Mouse (Mus musculus) embryonic facial prominence, embryonic 11.5 days (tissue): ENCODE data around the gene Celsr3. TPM values are rescaled to one million over a fixed set of nuclear protein-coding genes. Genes with fewer than 3 reads are reported as not detected.

Source experiments
- ATAC-seq: fragments of 200-750 bp; cut with Nextera tagmentation; replicated peaks from 2 replicates; pipeline ENCODE4 v1.8.0; 2017; ENCODE audit warnings: low read depth; ENCODE audit not compliant: insufficient number of reproducible peaks, low FRiP score, low TSS enrichment
- DNase-seq: peaks from one replicate; pipeline ENCODE4 v3.0.0-alpha.2; 2015; ENCODE audit warnings: low spot score
- H3K27ac ChIP-seq: fragments of 300-500 bp; sonication (generic); replicated peaks from 2 replicates; pipeline ENCODE4 v1.5.1; 2014; ENCODE audit warnings: mild to moderate bottlenecking, low read depth, low read length, control low read depth
- H3K27me3 ChIP-seq: fragments of 300-500 bp; sonication (generic); 2 replicates; pipeline ENCODE4 v1.6.1; 2014; ENCODE audit warnings: mild to moderate bottlenecking, low read length, moderate library complexity, mixed read lengths; ENCODE audit not compliant: control insufficient read depth, insufficient read depth
- H3K36me3 ChIP-seq: fragments of 300-500 bp; sonication (generic); replicated peaks from 2 replicates; pipeline ENCODE4 v1.6.1; 2014; ENCODE audit warnings: low read depth, mild to moderate bottlenecking, low read length, moderate library complexity, mixed read lengths; ENCODE audit not compliant: control insufficient read depth, insufficient read depth
- H3K4me1 ChIP-seq: fragments of 300-500 bp; sonication (generic); 2 replicates; pipeline ENCODE4 v1.6.1; 2014; ENCODE audit warnings: low read length, mixed read lengths; ENCODE audit not compliant: control insufficient read depth, insufficient read depth
- H3K4me2 ChIP-seq: fragments of 300-500 bp; sonication (generic); 2 replicates; pipeline ENCODE4 v1.6.1; 2014; ENCODE audit warnings: low read depth, mild to moderate bottlenecking, control low read depth, low read length, moderate library complexity
- H3K4me3 ChIP-seq: fragments of 300-500 bp; sonication (generic); 2 replicates; pipeline ENCODE4 v1.5.1; 2014; ENCODE audit warnings: low read depth, low read length, control low read depth
- H3K9ac ChIP-seq: fragments of 300-500 bp; sonication (generic); replicated peaks from 2 replicates; pipeline ENCODE4 v1.6.1; 2014; ENCODE audit warnings: mild to moderate bottlenecking, control low read depth, low read length
- H3K9me3 ChIP-seq: fragments of 300-500 bp; sonication (generic); replicated peaks from 2 replicates; pipeline ENCODE4 v1.6.1; 2016; ENCODE audit warnings: mild to moderate bottlenecking, low read length, inconsistent platforms, mixed read lengths; ENCODE audit not compliant: control insufficient read depth
- WGBS: fragments of 180-500 bp; shearing (Covaris S2); extraction: QIAGEN DNeasy Blood & Tissue Kit; methylation state at CpG from one replicate; pipeline ENCODE4 v1.1.7; 2014; 5-methylcytosine and 5-hydroxymethylcytosine counted together
- polyA plus RNA-seq: library from polyadenylated mRNA; unstranded; fragments of >200 nt; fragmentation: Nextera tagmentation; extraction: Ambion mirVana; gene quantifications from 2 replicates; pipeline ENCODE4 v1.2.1, GENCODE M21; 2014

The Celsr3 gene
- polyA plus RNA-seq = 1.0 and 1.2 TPM in 2 replicates

DNA sequence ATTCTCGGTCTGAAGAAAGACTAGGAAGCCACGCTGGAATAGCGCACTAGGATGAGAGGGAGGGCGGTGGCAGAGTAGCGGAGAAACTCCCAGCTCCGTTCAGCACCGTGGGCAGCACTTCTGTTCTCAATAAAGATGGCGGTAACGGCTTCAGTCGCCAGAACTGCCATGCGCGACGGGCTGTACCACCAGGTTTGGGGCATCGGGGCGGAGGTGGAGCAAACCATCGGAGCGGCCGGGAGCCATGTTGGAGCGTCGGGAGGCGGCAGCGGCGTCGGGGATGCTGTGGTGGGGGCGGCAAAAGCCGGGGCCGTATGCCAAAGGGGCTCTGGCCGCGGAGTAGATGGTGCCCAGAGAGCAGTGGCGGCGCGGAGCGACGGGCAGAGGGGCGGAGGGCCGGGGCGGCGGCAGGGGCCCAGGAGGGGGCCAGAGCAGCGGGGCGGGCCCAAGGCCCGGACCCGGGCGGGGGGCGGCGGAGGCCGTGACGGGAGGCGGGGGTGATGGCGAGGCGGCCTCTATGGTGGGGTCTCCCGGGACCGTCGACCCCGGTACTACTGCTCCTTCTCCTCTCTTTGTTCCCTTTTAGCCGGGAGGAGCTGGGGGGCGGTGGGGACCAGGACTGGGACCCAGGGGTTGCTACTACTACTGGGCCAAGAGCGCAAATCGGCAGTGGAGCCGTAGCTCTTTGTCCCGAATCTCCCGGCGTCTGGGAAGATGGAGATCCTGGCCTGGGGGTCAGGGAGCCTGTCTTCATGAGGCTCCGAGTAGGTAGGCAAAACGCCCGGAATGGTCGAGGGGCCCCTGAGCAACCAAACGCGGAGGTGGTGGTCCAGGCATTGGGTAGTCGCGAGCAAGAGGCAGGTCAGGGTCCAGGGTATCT is at the start of gene Celsr3:
Celsr3 (plus strand) TSS at position 501 of the 880 bp plus-strand sequence.
- H3K4me2 ChIP-seq = peak within 1 kb of the TSS; percentile 79
- H3K27ac ChIP-seq = no peak within 1 kb of the TSS
- H3K4me1 ChIP-seq = no peaks in the 10 kb centered on the region; the same call in 1 of the 2 replicates
- WGBS = 2% methylated on average over 52 of the region's 70 CpGs
- ATAC-seq (peak; percentile 42), DNase-seq (peak; percentile 90)
- peaks cover 52% of the 10 kb centered on the region for H3K27me3 ChIP-seq
- H3K9ac ChIP-seq = no peak within 1 kb of the TSS
- H3K4me3 ChIP-seq = peak within 1 kb of the TSS; percentile 41
- H3K9me3 ChIP-seq = no peaks in the 10 kb centered on the region
- no peaks in the 10 kb centered on the region for H3K36me3 ChIP-seq

DNA sequence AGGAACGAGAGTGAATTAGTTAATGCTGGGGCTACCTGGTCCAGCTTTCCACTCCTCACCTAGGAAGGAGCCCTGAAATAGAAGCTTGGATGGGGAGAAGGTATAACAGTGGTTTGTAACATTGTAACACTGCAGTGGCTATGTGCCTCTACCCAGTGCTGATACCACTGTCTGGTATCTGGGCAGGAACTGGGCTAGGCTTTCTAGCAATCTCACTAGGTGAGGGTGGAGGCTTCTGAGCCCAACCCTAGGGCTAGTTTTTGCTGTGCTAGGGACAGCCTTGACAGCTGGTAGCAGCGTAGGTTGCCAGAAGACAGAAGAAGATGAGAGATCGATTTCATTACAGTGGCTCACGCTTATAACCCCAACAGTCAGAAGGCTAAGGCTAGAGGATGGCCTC is 49.5 kb upstream of the Celsr3 start:
- ATAC-seq (no peak), DNase-seq (no peak)
- H3K9ac ChIP-seq = no peak overlapping the region
- no peaks in the 10 kb centered on the region for H3K9me3 ChIP-seq
- H3K4me1 ChIP-seq = no peaks in the 10 kb centered on the region
- H3K4me2 ChIP-seq = no peak overlapping the region
- no peaks in the 10 kb centered on the region for H3K27me3 ChIP-seq
- no peak overlapping the region for H3K27ac ChIP-seq
- WGBS = 89% methylated on average over 4 of the region's 4 CpGs
- H3K36me3 ChIP-seq = no peaks in the 10 kb centered on the region
- H3K4me3 ChIP-seq = no peak overlapping the region

DNA sequence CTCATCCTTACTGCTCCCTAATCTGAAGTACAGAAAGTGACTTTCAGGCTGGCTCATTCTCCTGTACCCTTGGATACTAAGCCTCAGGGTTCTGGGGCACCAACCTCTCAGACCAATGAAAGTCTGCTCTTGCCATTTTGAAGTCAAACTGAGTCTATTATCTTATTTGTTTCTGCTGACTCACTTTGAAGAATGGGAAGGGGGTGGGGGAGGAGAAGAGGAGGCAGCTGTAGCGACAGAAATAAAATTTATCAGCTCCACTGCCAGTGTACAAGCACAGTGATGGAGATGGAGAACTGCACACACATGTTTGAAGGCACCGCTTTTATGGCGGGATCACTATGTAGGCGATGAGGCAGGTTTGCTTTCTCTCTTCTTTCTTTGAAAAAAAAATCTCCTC is 48.8 kb upstream of the Celsr3 start:
- no peak overlapping the region for H3K4me3 ChIP-seq
- H3K9me3 ChIP-seq = no peaks in the 10 kb centered on the region
- no peak overlapping the region for H3K9ac ChIP-seq
- no peak overlapping the region for H3K27ac ChIP-seq
- H3K4me2 ChIP-seq = no peak overlapping the region
- DNase-seq (no peak), ATAC-seq (no peak)
- WGBS = 85% methylated on average over 4 of the region's 4 CpGs
- H3K36me3 ChIP-seq = no peaks in the 10 kb centered on the region
- no peaks in the 10 kb centered on the region for H3K4me1 ChIP-seq
- no peaks in the 10 kb centered on the region for H3K27me3 ChIP-seq

DNA sequence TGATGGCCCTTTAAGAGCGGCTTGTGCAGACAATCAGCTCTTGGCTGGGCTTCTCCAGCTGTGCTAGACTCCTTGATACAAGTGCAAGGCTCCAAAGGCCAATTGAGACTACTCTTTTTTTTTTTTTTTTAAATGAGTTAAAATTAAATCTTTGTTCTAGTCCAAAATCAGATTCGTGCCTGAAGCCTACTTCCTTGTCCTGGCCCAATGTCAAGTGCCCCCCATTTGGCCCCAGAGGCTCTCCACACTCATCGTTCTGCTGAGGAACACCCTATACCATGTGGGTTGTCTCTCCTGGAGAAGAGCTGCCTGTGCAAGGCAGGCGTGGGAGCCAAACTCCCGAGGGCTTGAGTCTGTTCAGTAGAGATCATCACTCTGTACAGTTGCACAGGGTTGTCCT is 45.2 kb upstream of the Celsr3 start:
- Histone ChIP-seq H3K27me3 (no peaks in the 10 kb centered on the region), H3K9ac (no peak overlapping the region), H3K4me2 (no peak overlapping the region), H3K4me1 (no peaks in the 10 kb centered on the region), H3K4me3 (no peak overlapping the region), H3K9me3 (no peaks in the 10 kb centered on the region), H3K27ac (no peak overlapping the region), H3K36me3 (no peaks in the 10 kb centered on the region)
- no peak for ATAC-seq
- no peak for DNase-seq
- 69% methylated on average over 5 of the region's 5 CpGs for WGBS

DNA sequence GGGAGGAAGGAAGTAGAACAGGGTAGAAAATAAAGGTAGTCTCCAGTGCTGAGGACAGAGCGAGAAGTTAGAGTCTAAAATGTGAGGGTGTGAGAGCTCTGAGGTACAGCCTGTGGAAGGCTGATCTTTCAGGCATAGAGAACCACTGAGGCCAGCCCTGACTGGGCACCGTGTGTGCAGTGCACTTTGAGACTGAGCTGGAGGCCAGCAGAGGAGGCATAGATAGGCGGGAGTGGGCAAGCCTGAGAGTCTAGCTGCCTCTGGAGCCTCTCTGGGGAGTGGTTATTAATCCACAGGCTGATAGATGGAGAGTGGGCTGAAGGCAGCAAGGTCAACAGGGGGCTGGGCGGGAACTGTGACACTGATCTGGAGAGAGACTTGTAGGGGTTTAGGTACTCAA is 44.2 kb upstream of the Celsr3 start:
- Histone ChIP-seq H3K9me3 (no peaks in the 10 kb centered on the region), H3K27ac (no peak overlapping the region), H3K27me3 (no peaks in the 10 kb centered on the region), H3K4me3 (no peak overlapping the region), H3K4me1 (no peaks in the 10 kb centered on the region), H3K4me2 (no peak overlapping the region), H3K36me3 (no peaks in the 10 kb centered on the region), H3K9ac (no peak overlapping the region)
- no peak for ATAC-seq
- no peak for DNase-seq
- WGBS = 55% methylated on average over 4 of the region's 4 CpGs

DNA sequence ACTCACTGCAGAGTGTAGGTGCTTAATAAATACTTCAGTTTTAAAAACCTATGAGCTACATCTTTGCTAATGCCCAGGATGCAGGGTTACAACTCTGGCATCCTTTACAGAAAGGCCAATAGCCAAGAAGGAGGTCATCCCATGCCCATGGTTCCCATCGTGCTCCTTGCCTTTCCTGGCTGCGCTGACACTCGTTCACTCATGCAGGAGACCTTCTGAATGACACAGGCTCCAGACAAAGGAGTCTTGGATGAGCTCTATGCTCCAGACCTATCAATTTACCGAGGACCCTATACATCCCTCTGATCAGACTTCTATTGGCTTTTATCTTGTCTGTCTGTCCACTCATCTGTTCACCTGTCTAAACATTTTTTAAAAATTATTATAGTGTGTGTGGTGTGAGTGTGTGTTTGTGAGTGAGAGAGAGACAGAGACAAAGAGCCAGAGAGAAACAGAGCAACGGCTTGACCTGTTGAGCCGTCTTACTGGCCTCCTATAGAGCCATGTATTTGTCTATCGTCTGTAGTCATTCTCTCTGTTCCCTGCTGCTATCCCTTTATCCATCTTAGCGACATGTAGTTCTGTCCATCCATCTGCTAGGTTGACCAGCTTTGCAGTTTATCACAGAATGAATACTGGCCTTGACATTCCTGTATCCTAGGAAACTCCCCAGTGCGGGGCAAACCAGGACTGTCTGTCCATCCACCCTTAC is 43.1 kb upstream of the Celsr3 start:
- no peaks in the 10 kb centered on the region for H3K9me3 ChIP-seq
- ATAC-seq (peak; percentile 54; the same call in 1 of the 2 replicates), DNase-seq (no peak)
- 0 out of 2 replicates have a peak overlapping the region, but pooled peaks have one; percentile 16 for H3K27ac ChIP-seq
- H3K9ac ChIP-seq = peak overlapping the region; percentile 51
- 26% methylated on average over 9 of the region's 9 CpGs for WGBS
- peak overlapping the region; percentile 84 for H3K4me3 ChIP-seq
- H3K36me3 ChIP-seq = no peaks in the 10 kb centered on the region
- no peaks in the 10 kb centered on the region for H3K27me3 ChIP-seq
- no peaks in the 10 kb centered on the region for H3K4me1 ChIP-seq
- H3K4me2 ChIP-seq = peak overlapping the region; percentile 41

DNA sequence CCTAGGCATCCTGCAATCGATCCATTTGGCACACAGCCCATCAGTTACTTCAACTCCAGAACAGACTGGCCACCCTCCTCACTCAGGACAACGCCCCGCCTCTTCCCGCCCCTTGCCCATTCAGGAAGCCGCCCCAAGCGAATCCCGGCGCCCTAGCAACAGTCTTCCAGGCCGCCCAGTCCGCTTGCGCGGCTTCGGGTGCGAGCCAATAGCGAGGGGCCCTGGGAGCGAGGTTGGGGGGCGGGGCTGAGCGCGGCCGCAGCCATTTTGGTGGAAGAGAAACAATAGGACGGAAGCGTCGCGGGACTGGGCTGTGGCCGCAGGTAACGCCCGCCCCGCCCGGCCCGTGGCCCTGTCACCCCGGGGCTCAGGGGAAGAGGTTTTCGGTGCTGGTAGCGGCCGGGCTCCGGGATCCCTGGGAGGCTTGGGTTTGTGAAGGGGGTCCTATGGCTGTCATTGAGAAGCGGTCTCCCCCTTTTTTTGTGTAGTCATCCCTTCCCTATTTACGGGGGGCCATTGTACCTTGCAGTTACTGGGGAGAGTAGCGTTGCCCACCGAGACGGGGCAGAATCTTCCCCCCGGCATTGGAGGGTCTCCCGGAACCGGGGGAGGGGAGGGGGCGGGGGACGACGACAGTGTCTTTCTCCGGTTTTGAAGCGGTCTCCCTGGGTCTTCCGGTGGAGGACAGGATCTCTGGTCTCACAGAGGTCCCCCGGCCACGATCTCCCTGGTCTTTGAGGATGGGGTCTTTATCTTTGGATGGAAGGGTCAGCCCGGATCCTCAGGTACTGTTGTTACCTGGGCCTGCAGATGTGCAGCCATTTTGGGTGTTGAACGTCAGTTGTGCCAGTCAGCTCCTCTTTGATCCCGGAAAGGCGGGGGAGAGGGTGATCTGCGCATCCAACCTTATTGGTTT is 42.3 kb upstream of the Celsr3 start, which contains the start of gene Ip6k2:
Ip6k2 (plus strand) TSS at position 249 of the 916 bp plus-strand sequence.
- DNase-seq (peak; percentile 98), ATAC-seq (peak; percentile 98)
- peak within 1 kb of the TSS; percentile 89 for H3K27ac ChIP-seq
- WGBS = under 1% methylated on average over 52 of the region's 56 CpGs
- peak within 1 kb of the TSS; percentile 84 for H3K4me3 ChIP-seq
- H3K36me3 ChIP-seq = no peaks in the 10 kb centered on the region
- no peaks in the 10 kb centered on the region for H3K27me3 ChIP-seq
- H3K4me1 ChIP-seq = no peaks in the 10 kb centered on the region
- H3K9ac ChIP-seq = peak within 1 kb of the TSS; percentile 96
- H3K9me3 ChIP-seq = no peaks in the 10 kb centered on the region
- H3K4me2 ChIP-seq = peak within 1 kb of the TSS; percentile 41
